Mouse (Mus musculus): Measurements from ENCODE around the gene Taar8b.
"Not testable (repeated sequence)": the region's sequence is repeated elsewhere in the genome, so short reads cannot be mapped to it uniquely, and the experiment has no call there.

Gene Taar8b

GRCm38 (mm10) chr10:24092194-24092593 lies at the start of gene Taar8b:
TSS of gene Taar8b (minus strand) at chr10:24092294.
- DNase-seq (ENCODE audit: low spot score in 2 of 2): no peak

- DNase-seq (ENCODE audit: low spot score in 2 of 2): no peak
Measured at GRCm38 (mm10) chr10:24138623-24139261, 46.6 kb upstream of the Taar8b start.

GRCm38 (mm10) chr10:24134071-24134645 lies 42.1 kb upstream of the Taar8b start:
- no peak for DNase-seq (ENCODE audit: low spot score in 2 of 2)

GRCm38 (mm10) chr10:24133132-24133531 lies 41.0 kb upstream of the Taar8b start:
- no peak for DNase-seq (ENCODE audit: low spot score in 2 of 2)

GRCm38 (mm10) chr10:24132273-24132672 lies 40.2 kb upstream of the Taar8b start:
- no peak for DNase-seq (ENCODE audit: low spot score in 2 of 2)

GRCm38 (mm10) chr10:24131451-24132262 lies 39.6 kb upstream of the Taar8b start:
- DNase-seq (ENCODE audit: low spot score in 2 of 2): peak in 1 of 2 experiments; percentile 70

- DNase-seq (ENCODE audit: low spot score in 2 of 2): peak in 1 of 2 experiments; percentile 19
Measured at GRCm38 (mm10) chr10:24111116-24111778, 19.2 kb upstream of the Taar8b start.

GRCm38 (mm10) chr10:24109434-24109833 lies 17.3 kb upstream of the Taar8b start, which contains the start of gene Taar9:
TSS of gene Taar9 (minus strand) at chr10:24109534.
- DNase-seq (ENCODE audit: low spot score in 2 of 2): not testable (repeated sequence)

- no peak for DNase-seq (ENCODE audit: low spot score in 2 of 2)
Measured at GRCm38 (mm10) chr10:24108236-24108635, 16.1 kb upstream of the Taar8b start.

- DNase-seq (ENCODE audit: low spot score in 2 of 2): no peak
Measured at GRCm38 (mm10) chr10:24107747-24108146, 15.7 kb upstream of the Taar8b start.

GRCm38 (mm10) chr10:24103299-24103698 lies 11.2 kb upstream of the Taar8b start:
- DNase-seq (ENCODE audit: low spot score in 2 of 2): not testable (repeated sequence)

GRCm38 (mm10) chr10:24101812-24102211 lies 9.7 kb upstream of the Taar8b start, which contains the start of gene Taar8c:
TSS of gene Taar8c (minus strand) at chr10:24101912.
- not testable (repeated sequence) for DNase-seq (ENCODE audit: low spot score in 2 of 2)

GRCm38 (mm10) chr10:24097010-24097409 lies 4.9 kb upstream of the Taar8b start:
- DNase-seq (ENCODE audit: low spot score in 2 of 2): not testable (repeated sequence)

GRCm38 (mm10) chr10:24087168-24087567 lies 4.9 kb downstream of the Taar8b start:
- DNase-seq (ENCODE audit: low spot score in 2 of 2): no peak

- no peak for DNase-seq (ENCODE audit: low spot score in 2 of 2)
Measured at GRCm38 (mm10) chr10:24086555-24086954, 5.5 kb downstream of the Taar8b start.

GRCm38 (mm10) chr10:24085936-24086335 lies 6.2 kb downstream of the Taar8b start:
- no peak for DNase-seq (ENCODE audit: low spot score in 2 of 2)

- peak in 1 of 2 experiments; percentile 45 for DNase-seq (ENCODE audit: low spot score in 2 of 2)
Measured at GRCm38 (mm10) chr10:24080166-24080565, 11.9 kb downstream of the Taar8b start.

GRCm38 (mm10) chr10:24076200-24076599 lies 15.9 kb downstream of the Taar8b start, which contains the start of gene Taar8a:
TSS of gene Taar8a (plus strand) at chr10:24076500.
- DNase-seq (ENCODE audit: low spot score in 2 of 2): not testable (repeated sequence)

- not testable (repeated sequence) for DNase-seq (ENCODE audit: low spot score in 2 of 2)
Measured at GRCm38 (mm10) chr10:24074751-24075150, 17.3 kb downstream of the Taar8b start.

- DNase-seq (ENCODE audit: low spot score in 2 of 2): no peak
Measured at GRCm38 (mm10) chr10:24058986-24059385, 33.1 kb downstream of the Taar8b start.

GRCm38 (mm10) chr10:24052039-24052438 lies 40.1 kb downstream of the Taar8b start:
- DNase-seq (ENCODE audit: low spot score in 2 of 2): no peak

- DNase-seq (ENCODE audit: low spot score in 2 of 2): no peak
Measured at GRCm38 (mm10) chr10:24049210-24049609, 42.9 kb downstream of the Taar8b start, which contains the start of gene Taar7f. TSS of gene Taar7f (plus strand) at chr10:24049510.
